Mouse (Mus musculus): ENCODE results near the gene Gpc2.

Gene Gpc2

DNA sequence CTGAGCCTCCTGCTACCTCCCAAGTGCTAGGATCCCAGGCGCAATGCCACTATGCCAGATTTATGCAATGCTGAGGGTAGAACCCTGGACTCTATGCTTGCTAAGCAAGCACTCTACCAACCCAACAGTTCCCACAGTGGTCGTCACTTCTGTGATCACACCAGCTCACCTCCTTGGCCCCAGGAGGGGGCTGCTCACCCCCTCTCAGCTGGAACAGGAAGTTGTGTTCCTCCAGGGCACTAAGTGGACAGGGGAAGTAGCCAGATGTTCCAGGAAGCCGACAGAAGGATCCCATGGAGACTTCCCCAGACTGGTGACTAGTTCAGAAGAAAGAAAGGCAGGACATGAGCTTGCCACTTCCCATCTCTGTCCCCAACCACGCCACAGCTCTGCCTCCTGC lies 17.8 kb downstream of the Gpc2 start:
- DNase-seq (ENCODE audit: low spot score), result no peak

DNA sequence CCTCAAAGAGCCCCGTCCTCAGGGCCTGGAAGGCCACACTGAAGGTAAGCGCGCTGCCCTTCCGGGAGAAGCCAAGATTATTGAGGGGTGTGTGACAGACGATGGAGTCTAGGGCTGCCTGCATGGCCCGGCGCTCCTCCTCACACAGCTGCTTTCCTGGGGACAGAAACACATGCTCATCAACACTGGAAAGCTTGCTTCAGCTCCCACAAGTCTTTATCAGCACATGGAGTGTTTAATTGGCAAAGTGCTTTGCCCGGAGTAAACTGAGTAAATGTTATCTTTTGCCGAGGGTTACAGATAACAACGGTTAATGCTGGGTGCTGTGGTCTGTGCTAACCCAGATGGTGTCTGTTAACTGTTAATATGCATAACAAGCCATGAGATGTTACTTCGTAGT lies 19.0 kb downstream of the Gpc2 start:
- DNase-seq (ENCODE audit: low spot score), result no peak

DNA sequence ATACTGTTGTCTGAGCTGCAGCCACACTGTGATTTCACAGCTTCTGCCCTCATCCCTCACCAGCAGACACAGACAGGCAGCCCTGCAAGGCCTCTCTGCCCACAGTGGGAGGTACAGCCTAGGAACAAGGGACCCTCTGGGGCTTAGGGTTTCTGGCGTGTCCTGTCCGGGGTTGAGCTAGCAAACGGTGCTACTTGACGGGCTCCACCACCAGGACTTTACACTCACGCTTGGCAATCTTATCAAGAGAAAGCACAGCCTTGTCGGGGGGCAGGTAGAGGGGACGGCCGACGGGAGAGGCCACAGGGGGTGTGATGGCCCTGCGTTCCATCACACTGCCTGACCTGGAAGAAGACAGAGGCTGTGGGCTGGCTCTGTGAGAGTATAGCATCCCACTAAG lies 19.8 kb downstream of the Gpc2 start:
- no peak for DNase-seq (ENCODE audit: low spot score)

DNA sequence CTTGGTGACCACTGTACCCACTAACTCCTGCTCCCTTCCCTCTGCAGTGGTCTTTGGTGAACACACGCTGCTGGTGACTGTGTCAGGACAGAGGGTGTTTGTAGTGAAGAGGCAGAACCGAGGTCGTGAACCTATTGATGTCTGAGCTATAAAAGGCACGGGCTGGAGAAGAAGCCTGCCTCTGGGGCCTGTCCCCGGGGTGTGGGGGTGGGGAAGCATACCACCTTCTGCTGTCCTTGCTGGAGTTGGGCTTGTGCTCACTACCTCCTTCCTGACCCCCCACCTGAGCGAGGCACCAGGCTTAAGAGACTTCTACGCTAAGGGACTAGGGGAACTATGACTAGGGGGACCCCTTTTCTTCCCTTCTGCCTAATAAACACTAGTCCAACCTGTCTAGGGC lies 20.8 kb downstream of the Gpc2 start:
- DNase-seq (ENCODE audit: low spot score), result no peak

DNA sequence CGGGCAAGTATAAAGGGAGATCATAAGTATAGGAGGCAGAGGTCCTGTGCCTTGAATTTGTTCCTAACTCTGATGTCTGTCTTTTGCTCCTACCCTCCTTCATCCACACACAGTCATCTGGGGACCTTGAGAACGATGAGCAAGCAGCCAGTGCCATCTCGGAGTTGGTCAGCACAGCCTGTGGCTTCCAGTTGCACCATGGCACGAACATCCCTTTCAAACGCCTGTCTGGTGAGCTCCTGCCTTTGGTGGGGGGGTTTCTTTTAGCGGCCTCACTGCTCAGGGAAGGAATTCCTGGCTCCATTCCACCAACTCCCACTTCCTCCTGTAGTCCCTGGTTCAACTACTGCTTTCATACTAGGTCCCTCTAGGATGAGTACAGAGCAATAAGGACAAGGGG lies 21.3 kb downstream of the Gpc2 start:
- DNase-seq (ENCODE audit: low spot score), result no peak

DNA sequence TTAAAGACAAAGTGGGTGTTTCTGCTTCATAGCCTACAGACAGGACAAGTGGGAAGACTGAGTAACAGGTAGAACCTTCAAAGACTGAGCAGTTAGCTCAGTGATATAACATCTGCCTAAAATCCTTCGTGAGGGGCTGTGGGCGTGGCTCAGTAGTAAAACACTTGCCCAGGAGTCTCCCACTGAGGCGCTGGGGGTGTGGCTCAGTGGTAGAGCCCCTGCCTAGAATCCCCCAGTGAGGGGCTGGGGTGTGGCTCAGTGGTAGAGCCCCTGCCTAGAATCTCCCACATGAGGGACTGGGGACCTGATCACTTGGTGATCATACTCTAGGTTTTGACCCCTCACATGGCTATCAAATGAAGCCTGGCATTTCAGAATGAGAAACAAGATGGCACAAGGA lies 21.7 kb downstream of the Gpc2 start:
- no peak for DNase-seq (ENCODE audit: low spot score)

DNA sequence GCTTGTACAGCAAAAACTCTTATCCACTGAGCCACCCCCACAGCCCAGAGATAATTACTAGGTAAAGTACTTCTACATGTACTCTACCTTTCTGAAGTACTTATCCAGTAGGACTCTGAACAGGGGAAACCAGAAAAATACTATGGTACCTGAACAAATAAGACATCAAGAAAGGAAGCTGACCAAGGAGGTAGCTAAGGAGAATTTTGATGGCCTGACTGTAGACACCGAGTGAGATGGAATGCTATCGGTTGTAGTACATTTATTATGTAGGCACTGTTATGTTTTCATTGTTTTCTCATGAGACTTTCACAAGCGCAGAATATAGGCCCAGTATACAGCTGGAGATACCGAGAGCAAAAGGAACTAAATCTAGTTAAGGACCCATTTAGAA lies 22.2 kb downstream of the Gpc2 start:
- DNase-seq (ENCODE audit: low spot score), result no peak

DNA sequence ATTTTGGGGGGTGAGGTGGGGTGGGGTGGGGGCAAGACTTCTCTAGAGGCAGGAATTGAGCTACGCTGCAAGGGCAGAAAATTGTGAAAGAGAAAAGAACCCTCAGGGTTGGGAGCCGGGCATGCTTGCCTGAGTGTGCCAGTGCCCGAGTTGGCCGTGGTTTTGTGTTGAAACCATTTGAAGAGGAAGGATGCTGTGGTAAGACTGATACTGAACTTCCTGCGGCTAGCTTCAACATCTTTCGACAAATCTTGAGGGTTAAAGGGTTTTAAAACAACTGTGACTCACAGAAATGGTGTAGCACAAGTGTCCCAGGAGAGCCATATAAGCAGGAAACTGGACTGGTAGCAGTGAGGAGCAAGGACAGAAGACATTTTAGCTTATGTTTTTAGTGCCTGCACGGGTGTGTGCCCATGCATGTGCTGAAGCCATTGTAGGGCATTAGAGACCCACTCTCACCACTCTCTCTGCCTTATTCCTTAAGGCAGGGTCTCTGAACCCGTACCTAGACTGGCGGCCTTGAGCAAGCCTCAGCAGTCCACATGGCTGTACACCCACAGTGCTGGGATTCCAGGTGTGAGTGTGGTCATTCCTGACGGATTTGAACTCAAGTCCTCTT lies 22.7 kb downstream of the Gpc2 start:
- no peak for DNase-seq (ENCODE audit: low spot score)

DNA sequence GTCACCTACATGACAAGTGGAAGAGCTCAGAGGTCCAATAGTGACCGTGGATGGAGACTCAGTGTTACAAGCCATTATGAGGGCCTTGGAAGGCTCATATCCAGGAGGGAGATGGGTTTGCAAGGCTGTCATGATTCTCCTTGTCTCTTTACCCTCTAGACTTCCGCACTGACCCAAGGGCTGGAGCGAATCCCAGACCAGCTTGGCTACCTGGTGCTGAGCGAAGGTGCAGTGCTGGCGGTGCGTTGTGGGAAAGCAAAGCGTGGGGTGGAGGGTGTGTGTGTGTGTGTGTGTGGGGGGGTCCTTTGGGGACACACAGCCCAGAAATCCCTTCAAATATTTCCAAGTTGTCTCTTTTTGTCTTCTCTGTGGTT lies 23.7 kb downstream of the Gpc2 start:
- no peak for DNase-seq (ENCODE audit: low spot score)

DNA sequence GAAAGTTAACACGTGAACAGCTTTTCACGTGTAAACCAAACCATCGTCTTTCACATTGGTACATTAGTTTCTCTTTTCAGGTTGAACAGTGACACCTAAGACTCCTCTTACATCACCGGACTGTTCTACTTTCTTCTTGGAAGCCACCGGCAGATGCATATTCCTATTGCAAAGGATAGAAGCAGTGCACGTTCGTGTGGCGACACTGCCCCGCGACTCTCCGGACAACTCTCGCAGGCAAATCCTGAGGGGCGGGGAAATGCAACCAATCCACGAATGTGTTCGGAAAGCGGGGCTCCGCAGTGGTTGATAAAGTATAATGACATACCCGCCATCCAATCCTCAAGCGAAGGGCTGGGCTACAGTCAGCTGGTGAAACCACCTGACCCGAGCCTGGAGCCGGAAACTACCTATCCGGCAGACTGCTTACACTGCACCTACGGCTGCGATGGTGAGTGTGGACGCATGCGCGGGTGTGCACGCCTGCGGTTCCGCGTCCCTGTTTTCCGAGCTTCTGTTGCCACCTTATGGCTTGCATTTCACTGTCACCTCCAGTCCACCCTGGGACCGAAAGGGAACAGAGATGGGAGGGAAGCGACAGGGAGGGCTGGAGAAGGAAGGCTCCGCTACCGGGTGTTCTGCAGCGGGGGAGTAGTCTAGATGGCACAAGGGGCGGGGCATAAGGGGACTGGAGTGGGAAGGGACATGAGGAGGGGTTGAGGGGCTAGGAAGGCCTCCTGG lies 24.3 kb downstream of the Gpc2 start, which contains the start of gene Lamtor4:
Gene Lamtor4, plus strand, starts transcription at position 130 of the 741 bp plus-strand sequence.
- DNase-seq (ENCODE audit: low spot score), result peak; percentile 64

DNA sequence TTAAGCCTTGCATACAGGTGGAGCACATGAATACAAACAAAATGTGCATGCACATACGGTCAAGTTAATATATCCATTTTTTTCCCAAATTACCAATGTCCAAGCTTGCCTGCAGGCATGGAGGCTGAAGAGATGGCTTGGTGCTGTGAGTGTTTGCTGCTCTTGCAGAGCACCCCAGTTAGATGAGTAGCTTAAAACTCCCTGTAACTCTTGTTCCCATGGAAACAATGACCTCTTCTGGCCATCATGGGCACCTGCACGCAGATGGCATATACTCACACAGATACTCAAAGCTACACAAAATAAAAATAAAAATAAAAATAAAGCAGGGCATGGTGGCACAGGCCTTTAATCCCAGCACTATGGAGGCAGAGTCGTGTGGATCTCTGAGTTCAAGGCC lies 26.7 kb downstream of the Gpc2 start:
- DNase-seq (ENCODE audit: low spot score), result no peak

DNA sequence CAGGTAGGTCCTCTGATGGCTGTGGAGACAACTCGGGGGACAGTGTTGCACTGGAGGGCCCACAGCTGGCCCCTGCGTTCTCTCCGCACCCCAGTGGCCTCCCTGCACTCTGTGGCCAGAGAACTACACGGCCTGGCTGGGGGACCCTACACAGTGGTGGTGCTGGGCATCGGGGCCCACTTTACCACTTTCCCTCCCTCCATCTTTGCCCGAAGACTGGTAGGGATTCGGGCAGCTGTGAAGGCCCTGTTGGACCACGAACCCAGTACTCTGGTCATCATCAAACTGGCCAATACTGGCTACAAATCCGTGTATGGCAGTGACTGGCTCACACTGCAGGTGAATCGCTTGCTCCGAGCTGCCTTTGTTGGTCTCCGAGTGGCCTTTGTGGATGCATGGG lies 28.7 kb downstream of the Gpc2 start:
- DNase-seq (ENCODE audit: low spot score), result no peak

DNA sequence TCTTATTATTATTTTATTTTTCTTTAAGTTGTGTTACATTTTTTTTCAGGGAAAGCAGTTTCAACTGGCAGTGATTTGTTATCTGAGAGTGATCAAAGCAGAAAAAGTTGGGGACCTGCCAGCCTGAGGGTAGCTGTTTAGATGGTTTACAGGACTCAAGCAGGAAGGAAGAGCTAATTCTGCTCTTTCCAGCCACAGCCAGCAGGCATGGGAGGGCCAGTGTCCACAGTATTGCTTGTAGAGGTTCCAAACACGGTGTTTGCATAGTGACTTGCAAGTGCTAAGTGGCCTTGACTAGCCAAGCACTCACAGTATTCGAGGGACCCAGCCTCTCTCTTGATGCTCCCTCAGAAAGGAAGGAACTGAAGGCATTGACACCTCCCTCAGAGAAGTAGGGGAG lies 38.3 kb downstream of the Gpc2 start:
- DNase-seq (ENCODE audit: low spot score), result no peak

DNA sequence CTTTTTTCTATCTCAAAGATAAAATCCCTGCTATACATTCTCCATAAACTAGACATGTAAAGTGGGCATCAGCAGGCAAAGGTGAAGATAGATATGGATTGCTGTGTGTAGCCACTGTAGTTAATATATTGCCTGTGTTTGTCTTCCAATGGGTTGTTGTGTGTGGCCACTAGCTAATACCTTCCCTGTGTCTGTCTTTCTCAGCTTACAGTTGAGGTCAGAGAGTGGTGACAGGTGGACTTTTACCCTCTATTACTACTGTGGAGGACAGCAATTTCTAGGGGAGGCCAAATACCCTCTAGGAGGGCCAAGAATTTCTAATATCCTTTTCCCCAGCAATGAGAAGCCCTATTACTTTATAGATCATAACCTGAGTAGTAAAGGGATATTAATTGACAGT lies 45.6 kb downstream of the Gpc2 start:
- no peak for DNase-seq (ENCODE audit: low spot score)

DNA sequence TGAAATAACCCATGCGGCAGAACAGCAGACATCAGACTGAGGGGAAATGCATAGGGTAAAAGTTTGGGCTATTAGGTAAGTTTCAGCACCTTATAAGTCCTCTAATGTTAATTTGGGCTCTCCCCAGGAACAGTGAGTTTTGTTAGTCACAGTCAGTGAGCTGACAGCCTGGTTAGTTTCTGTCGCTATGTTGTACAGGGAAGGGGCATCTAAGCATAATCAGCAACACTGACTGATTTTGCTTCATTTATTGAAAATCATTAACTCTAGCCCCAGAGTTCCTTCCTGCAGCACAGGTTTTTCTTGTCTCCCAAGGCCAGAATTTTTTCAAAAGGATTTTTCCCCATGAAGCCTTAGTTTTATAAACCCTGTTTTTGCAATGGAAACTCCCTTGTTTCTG lies 46.0 kb downstream of the Gpc2 start:
- DNase-seq (ENCODE audit: low spot score), result no peak

DNA sequence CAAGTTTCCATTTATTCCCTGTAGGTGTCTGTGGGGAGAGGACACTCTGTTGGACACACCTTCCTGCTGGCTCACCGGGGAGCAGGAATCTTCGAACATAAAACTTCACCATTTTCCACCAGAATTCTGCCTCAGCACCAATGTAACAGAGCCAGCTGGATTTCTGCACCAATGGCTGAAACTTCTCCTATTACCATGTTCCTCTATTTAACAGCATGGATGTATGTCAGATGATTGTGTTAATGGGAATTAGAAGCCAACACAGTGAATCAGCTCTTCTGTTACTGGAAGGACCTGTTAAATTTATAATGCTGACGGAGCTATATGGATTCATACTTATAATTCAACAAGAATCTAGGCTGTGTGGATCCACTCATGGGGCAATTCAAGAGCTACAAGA lies 50.3 kb downstream of the Gpc2 start:
- DNase-seq (ENCODE audit: low spot score), result no peak

DNA sequence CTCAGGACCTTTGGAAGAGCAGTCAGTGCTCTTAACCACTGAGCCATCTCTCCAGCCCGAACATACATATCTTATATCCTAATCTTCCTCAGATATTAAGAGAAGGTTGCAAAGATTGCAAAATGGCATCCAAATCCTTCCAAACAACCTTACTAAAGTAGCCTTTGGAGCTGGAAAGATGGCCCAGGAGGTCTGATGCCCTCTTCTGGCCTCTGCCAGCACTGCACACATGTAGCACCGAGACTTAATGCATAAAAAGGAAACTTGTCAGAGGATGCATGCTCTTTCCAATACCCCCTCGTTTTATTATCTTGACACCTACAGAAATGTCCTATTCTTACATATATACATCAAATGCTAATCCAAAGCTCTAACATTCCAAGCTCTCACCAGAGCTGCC lies 51.8 kb downstream of the Gpc2 start:
- DNase-seq (ENCODE audit: low spot score), result no peak

DNA sequence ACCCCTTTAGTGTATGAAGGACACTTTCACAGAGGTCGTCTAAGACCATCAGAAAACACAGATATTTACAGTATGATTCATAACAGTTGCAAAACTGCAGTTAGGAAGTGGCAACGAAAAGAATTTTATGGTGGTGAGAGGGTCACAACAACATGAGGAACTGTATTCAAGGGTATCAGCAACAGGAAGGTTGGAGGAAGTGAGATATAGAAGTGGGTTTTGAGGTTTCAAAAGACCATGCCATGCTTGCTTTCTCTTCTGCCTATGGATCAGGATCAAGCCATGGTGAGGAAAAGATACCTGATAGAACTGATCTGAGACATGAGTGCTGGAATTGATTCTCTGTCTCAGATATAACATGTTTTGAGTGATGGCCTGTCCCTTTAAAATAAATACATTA lies 52.4 kb downstream of the Gpc2 start:
- no peak for DNase-seq (ENCODE audit: low spot score)

DNA sequence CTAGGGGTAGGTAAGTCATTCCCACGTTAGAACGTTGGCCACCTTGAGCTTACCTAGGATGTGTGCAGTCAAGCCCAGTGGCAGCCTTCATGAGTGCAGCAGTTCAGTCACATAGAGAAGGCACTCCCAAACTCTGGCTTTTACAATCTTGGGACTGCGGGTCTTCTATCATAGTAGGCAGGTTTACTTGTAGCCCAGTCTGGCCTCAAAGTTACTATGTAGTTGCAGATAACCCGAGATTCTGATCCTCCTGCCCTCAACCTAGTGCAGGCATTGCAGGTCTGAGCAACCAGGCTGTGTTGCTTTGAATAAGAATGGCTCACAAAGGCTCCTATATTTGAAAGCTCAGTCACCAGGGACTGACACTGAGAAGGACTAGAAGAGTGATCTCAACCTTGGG lies 53.3 kb downstream of the Gpc2 start:
- no peak for DNase-seq (ENCODE audit: low spot score)

DNA sequence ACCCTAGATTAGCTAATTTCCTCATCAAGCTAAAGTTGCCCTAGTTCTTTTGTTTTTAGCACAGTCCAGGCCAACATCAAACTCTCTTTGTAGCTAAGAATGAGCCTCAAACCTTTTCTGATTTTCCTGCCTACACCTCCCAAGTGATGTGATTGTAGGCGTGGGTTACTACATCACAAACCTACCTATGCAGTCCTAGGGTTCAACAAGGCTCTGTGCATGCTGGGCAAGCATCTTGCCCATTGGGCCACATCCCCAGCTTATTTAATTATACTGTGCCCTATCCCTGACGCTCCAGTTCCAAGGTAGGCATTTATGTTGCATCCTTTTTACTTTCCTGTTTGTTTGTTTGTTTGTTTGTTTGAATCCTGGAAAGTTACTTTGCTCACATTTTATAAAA lies 54.1 kb downstream of the Gpc2 start, which contains the start of gene Nxpe5:
Gene Nxpe5, plus strand, starts transcription at position 199 of the 400 bp plus-strand sequence.
- no peak for DNase-seq (ENCODE audit: low spot score)
